Mouse (Mus musculus): ENCODE measurements at regions not wholly inside any gene's neighbourhood (a gene's known extent, or its start where the extent isn't known, plus 50 kb on each side); places are given as distances from the start of the nearest gene placed in this dataset.

DNA sequence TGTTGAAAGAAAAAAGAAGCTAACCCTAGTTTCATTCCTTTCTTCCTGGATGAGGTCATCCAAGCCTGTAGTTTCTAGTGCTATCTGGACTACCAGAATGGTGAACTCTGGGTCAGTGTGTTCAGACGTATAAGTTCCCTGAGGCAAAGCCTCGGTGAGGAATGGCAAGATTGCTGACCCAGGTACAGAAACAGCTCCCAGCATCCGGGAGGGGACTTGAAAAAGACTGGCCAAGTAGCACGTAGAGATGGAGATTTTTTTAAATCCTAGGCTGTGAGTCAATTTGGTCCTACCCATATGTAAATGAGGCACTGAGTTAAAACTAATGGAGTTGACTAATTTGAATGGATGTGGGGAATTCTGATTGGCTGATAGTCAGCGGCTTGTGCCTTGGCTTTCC is 55.0 kb upstream of the Gm11084 start:
- Histone ChIP-seq H3K27ac (no peak overlapping the region), H3K27me3 (ENCODE audit: insufficient read depth, poor library complexity, severe bottlenecking) (no peaks in the 10 kb centered on the region), H3K36me3 (no peaks in the 10 kb centered on the region), H3K9me3 (no peaks in the 10 kb centered on the region), H3K4me1 (peaks cover 16% of the 10 kb centered on the region), H3K4me3 (no peak overlapping the region)
- WGBS, result 33% methylated on average over 5 of the region's 5 CpGs
- no peak for DNase-seq (ENCODE audit: low spot score)

DNA sequence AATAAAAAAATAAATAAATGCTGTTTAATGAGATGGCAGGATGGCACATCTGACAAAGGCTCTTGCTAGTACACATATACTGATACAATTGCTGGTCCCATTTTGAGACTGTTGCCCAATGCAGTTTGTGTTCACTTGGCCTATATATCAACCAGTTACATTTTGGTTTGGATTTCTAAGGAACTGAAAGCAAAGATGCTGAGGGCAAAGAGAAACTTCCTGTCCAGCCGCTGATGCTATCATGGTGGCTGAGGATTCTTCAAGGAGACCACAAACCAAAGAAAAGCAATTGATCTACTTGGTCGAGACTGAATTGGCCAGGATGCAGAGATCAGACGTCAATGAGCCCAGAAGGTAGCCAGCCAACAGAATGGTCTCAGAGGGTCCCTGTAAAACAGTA is 53.5 kb upstream of the Gm11084 start:
- H3K9me3 ChIP-seq, result no peaks in the 10 kb centered on the region
- H3K27me3 ChIP-seq (ENCODE audit: insufficient read depth, poor library complexity, severe bottlenecking), result no peaks in the 10 kb centered on the region
- H3K27ac ChIP-seq, result no peak overlapping the region
- 73% methylated on average over 3 of the region's 3 CpGs for WGBS
- no peak overlapping the region for H3K4me3 ChIP-seq
- peaks cover 16% of the 10 kb centered on the region for H3K4me1 ChIP-seq
- H3K36me3 ChIP-seq, result no peaks in the 10 kb centered on the region
- DNase-seq (ENCODE audit: low spot score), result no peak

DNA sequence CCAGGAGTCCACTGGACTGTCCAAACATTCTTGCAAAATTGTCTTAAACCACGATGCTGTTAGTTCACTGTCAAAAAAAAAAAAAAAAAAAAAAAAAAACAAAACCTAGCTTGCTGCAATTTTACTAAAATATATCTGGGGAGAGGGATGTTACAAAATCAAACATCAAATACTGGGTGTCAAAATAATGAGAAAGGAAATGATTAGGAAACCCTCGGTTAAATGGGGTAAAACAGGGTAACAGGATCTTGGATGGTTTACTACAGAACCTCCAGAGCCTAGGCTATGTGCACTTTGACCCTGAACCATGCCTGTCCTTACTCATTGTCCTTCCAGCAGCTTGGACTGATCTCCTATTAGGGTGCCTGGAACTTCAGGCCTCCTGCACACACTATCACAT is 52.8 kb upstream of the Gm11084 start:
- Histone ChIP-seq H3K9me3 (no peaks in the 10 kb centered on the region), H3K4me1 (peaks cover 16% of the 10 kb centered on the region), H3K27me3 (ENCODE audit: insufficient read depth, poor library complexity, severe bottlenecking) (no peaks in the 10 kb centered on the region), H3K27ac (no peak overlapping the region), H3K36me3 (no peaks in the 10 kb centered on the region), H3K4me3 (no peak overlapping the region)
- DNase-seq (ENCODE audit: low spot score), result no peak
- 62% methylated on average over 2 of the region's 2 CpGs for WGBS

DNA sequence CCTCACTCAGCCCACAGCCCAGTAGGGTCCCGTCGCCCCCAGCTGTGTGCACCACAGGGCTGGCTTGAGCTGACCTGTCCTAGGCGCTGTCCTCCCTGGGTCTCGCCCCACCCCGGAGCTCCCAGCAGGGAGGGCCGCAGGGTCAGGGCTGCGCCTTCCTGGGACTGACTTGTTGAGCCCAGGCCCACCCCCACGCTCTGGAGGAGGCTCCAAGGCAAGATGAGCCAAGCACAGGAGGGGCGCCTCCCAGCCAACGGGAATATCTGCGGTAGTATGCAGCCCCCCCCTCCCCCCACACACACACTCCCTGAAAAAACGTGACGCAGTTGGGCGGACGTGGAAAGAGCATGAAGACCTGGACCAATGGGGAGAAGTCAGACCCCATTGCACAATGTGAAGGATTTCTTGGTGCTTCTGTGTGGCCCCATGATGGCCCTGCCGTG is 51.8 kb upstream of the Gm11084 start:
- Histone ChIP-seq H3K4me3 (peak overlapping the region; percentile 54), H3K27ac (peak overlapping the region; percentile 92), H3K36me3 (no peaks in the 10 kb centered on the region), H3K9me3 (no peaks in the 10 kb centered on the region), H3K27me3 (ENCODE audit: insufficient read depth, poor library complexity, severe bottlenecking) (no peaks in the 10 kb centered on the region), H3K4me1 (peaks cover 16% of the 10 kb centered on the region)
- 4% methylated on average over 16 of the region's 16 CpGs for WGBS
- peak; percentile 93 for DNase-seq (ENCODE audit: low spot score)

DNA sequence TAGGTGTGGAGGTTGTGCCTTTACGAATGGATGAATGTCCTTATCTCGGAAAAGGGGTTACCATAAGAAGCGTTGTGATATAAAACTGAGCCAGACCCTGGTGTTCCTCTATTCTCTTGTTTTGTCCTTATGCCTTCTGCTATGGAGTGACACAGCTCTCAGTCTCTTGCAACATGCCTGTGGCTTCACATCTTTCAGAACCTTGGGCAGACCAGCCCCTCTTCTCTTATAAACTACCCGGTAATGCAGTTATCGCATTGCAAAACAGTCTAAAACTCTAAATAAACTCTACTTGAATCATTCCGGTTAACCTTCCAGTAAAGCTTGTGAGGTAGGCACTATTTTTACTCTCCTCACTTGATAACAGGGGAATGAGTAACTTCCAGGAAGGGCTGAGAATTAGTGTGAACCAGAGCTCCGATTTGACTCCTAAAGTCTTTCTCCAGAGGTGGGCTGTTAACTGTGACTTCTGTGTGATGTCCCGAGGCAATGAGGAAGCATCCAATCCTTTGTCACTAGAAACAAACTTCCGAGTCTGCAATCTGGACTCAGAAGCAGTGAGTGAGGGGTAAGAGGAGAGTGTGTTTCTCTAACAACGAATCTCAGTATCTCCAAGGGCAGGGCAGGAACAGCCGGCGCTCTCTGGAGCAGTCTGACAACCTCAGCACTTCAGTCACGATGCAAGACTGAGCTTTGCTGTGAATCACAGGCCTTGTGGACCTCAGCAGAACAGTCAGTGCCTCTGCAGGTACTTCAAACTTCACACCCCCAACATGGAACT is 50.9 kb upstream of the Gm11084 start:
- peak overlapping the region; percentile 54 for H3K4me3 ChIP-seq
- 26% methylated on average over 13 of the region's 13 CpGs for WGBS
- H3K27ac ChIP-seq, result peak overlapping the region; percentile 92
- H3K27me3 ChIP-seq (ENCODE audit: insufficient read depth, poor library complexity, severe bottlenecking), result no peaks in the 10 kb centered on the region
- H3K9me3 ChIP-seq, result no peaks in the 10 kb centered on the region
- DNase-seq (ENCODE audit: low spot score), result no peak
- peaks cover 16% of the 10 kb centered on the region for H3K4me1 ChIP-seq
- no peaks in the 10 kb centered on the region for H3K36me3 ChIP-seq
